Mouse (Mus musculus): ENCODE data around the gene Gm5771.

DNA sequence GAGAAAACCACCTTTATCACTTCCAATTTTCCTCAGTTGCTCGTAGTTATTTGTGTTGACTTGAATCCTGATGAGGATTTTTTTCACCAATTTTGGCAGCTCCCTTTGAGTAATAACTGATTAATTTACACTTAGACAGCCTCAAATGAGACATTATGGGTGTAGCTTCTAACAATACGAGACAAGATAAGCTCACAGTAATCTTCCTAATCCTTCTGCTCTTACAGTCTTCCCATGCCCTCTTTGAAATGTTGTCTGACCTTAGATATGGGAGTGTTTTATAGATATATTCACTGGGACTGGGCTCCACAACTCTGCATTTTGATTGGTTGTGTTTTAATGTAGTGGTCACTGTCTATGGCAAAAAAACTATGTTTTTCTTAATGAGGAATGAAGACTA lies 5.4 kb upstream of the Gm5771 start:
- no peak for TF ChIP-seq CTCF (IDR thresholded peaks at IDR 0.05; ENCODE audit: low read depth)
- no peak for TF ChIP-seq EP300 (optimal IDR thresholded peaks at IDR 0.05)
